Mouse (Mus musculus) testis, postnatal 10 days (tissue): Measurements from ENCODE around the gene Hnf4a.
A peak's percentile ranks its signal among the peaks of the same experiment; 100 is the strongest.

ENCODE experiments used
- DNase-seq: peaks from one replicate; pipeline ENCODE4 v3.0.0; 2021; ENCODE audit warnings: low spot score

Hnf4a gene

GRCm38 (mm10) chr2:163491351-163491750 lies 15.3 kb upstream of the Hnf4a start:
- DNase-seq = no peak

GRCm38 (mm10) chr2:163492018-163492417 lies 14.6 kb upstream of the Hnf4a start, which contains the start of gene R3hdml:
TSS of gene R3hdml (plus strand) at chr2:163492318.
- DNase-seq = no peak

DNA sequence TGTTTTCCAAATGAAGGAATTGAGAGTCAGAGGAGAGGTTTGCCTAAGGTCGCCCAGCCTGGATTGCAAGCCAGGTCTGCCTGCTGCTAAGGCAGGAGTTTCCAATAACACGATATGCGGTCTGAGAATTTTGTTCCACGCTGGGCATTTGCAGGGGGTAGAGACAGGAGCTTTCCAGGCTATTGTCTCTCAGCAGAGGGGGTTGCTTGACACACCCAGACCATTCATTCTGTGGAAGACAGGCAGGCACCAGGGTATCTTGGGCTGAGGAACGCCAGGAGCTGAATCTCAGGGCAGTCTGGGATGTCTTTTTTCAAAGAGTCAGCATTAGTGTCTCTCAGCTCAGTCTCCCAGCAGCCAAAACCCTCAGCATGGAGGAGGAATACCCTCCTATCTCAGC lies 13.6 kb upstream of the Hnf4a start:
- no peak for DNase-seq

DNA sequence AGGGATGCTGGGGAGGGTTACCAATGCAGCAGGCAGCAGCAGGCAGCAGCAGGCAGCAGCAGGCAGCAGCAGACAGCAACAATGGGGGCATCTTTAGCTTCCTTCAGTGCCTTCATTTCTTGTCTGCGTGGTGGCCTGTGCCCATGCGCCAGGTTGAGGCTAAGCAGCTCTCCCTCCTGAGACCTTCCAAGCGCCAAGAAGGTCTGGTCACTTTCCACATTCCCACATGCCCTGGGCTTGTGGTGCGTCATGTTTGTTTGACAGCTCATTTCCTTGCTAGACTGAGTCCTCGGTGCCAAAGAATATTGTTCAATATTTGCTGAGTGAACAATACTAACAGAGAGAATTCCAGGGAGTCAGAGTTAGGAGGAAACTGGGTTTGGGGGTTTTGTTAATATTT lies 12.6 kb upstream of the Hnf4a start:
- DNase-seq = no peak

GRCm38 (mm10) chr2:163494456-163494855 lies 12.2 kb upstream of the Hnf4a start:
- no peak for DNase-seq

DNA sequence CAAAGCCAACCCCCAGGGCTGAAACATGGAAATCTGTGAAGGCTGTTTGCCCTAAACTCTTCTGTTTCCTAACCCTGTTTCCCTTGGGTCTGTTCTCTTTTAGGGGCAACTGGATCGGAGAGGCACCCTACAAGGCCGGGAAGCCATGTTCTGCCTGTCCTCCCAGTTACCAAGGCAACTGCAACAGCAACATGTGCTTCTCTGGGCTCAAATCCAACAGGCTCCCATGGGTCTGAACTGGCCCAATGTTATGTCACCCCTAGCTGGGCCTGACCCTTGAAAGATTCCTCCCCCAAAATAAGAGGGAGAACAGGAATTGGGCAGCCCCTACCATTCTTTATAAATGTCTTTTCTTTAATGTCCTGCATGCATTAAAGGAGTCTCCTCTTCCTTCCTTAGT lies 4.4 kb upstream of the Hnf4a start:
- DNase-seq = no peak

DNA sequence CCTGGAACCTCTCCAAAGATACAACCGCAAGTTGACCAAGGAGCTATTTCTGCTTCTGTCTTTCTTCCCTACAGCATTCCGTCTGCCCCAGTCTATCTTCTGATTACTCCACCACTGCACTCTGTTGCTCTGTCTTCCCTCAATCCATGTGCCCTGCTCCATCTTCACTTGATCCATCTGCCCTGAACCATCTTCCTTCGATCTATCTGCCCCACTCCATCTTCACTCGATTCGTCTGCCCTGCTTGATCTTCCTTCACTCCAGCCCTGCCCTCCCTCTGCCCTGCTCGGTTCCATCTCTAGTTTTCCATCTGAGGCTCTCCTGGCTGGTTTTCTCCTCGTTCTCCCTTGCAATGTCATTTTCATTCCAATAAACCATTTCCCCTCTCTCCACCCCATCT lies 3.4 kb upstream of the Hnf4a start:
- DNase-seq = no peak

DNA sequence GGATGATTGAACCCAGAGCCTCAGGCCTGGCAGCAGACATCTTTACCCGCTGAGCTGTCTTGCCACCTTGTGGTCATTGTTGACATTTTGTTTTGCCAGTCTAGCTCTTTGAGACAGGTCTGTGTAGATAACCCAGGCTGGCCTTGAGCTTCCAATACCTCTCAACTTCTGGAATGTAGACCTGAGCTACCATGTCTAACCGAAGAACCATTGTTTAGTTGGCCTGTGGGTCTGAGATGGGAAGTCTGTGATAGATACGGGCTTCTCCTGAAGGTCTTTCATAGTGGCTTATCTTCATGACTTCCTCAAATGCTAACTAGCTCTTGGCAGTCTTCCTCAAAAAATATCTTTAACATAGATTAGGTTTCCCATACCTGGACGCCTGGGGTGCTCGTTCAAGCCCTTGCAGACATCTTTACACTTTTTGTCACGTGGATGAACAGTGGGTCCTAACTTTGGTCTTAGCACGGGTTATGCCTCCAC lies 19.2 kb downstream of the Hnf4a start:
- DNase-seq = no peak

DNA sequence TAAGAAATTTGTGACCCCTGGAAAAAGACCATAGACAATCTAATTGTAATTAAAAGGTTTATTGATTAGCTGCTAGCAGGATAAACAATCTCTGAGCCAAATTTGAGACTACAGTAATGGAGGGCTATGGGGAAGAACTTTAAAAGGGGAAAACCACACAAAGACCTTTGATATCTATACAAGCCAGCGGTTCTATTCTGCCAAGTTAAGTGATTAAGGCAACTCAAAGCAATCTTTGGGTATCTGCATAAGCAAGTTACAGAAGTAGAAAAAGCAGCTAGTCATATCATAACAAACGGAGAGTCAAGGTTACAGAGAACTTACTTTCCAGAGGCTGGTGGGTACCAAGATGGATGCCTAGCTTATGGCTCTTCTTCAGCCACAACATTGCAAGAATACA lies 20.9 kb downstream of the Hnf4a start:
- DNase-seq = no peak

- DNase-seq = no peak
Observed at GRCm38 (mm10) chr2:163530418-163530817, 23.8 kb downstream of the Hnf4a start.

DNA sequence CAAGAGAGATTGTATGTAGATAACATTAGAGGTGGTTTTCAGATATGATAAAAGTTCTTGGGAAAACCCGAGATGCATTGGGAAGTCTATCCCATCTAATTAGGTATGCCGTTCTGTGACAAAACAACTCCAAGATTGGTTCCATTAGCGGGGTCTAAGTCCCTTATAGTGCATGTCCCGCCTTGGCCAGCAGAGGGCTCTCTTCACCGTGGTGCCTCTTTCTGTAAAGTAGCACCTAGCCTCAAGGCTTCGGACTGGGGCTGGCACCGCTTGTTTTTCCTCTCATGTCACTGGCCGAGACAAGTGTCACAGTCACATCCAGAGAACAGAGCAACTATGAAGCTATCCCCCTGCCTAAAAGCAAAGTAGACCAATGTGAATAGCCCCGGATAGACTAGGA lies 25.3 kb downstream of the Hnf4a start:
- peak; percentile 93 for DNase-seq

DNA sequence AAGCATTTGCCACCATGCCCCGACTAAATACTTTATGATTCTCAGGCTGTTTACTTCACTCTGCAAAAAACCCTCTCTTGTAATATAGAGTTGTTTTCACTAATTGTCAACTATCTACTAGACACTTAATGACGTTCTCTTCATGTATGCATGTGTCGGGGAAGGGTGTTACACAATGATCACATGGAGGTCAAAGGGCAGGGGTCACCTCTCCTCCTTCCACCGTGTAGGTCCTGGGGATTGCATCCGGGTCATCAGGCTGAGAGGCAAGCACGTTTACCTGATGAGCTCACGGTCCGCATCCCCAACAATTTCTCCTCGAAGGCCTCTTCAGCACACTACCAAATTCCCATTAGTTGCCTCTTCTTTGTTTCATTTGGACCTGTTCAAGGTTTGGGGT lies 26.6 kb downstream of the Hnf4a start:
- no peak for DNase-seq

DNA sequence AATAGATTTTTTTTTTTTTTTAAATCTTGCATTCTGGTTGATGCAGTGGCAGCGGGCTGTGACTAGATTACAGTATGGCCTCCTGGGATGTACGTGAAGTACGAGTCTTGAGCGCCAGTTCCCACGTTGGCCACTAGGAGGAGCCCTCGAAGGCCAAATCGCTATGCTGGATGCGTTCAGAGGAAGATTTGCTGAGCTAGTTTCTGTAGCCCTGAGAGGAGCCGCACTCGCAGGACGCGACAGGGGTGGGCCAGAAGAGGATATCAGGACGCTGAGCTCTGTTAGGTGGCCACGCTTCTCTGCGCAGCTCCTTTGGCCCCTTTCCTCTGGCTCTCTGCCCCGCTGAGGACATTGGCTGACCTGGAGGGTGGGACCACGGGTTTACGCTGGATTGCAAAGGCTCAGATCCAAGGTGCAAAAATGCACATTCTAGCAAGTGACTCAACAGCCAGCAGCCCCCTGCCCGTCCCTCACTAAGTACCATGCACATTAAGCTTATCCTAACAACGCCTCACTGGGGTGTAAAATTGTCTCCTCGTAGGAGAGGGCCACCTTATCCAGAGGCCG lies 28.4 kb downstream of the Hnf4a start:
- peak; percentile 95 for DNase-seq

- no peak for DNase-seq
Observed at GRCm38 (mm10) chr2:163537443-163537842, 30.8 kb downstream of the Hnf4a start.

- no peak for DNase-seq
Observed at GRCm38 (mm10) chr2:163538410-163538809, 31.8 kb downstream of the Hnf4a start.

GRCm38 (mm10) chr2:163539321-163540040 lies 32.9 kb downstream of the Hnf4a start:
- DNase-seq = no peak

DNA sequence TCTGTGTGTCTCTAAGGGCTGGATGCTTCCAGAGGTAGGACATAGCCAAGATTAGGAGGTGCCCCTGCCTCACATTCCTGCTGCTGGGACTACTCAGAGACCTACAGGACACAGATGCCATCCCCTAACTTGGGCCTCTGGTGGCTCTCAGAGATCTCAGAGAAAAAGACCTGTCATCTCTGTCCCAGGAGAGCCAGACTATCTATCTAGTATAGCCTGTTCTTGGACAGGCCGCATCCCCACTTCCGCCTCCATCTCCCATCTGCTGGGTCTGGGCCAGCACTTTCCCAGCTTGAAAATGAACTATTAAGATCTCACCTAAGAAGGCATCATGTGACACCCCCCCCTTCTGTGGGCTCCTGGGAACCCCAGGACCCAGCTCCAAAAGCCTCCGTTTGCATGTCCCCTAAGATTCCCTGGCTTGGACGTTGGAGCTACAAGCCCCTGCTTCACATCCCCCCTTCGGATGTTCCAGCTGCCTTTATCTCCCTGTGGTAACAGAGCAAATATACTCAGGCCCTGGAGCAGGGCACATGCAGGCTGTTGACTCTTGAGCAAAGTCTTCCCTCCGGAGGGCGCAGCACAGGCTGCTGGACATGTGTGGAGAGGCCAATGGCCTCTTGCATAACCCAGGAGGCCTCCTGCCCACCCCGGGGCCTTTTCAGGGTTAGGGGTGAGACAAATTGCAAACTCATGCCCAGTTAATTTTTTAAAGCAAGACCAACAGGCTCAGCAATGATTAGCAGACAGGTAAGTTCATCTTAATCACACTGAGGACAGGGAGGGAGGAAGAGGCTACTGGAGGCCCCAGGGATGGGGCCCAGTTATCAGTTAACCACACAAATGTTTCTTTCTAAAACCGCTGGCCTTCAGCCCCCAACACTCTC lies 33.9 kb downstream of the Hnf4a start:
- DNase-seq = no peak

DNA sequence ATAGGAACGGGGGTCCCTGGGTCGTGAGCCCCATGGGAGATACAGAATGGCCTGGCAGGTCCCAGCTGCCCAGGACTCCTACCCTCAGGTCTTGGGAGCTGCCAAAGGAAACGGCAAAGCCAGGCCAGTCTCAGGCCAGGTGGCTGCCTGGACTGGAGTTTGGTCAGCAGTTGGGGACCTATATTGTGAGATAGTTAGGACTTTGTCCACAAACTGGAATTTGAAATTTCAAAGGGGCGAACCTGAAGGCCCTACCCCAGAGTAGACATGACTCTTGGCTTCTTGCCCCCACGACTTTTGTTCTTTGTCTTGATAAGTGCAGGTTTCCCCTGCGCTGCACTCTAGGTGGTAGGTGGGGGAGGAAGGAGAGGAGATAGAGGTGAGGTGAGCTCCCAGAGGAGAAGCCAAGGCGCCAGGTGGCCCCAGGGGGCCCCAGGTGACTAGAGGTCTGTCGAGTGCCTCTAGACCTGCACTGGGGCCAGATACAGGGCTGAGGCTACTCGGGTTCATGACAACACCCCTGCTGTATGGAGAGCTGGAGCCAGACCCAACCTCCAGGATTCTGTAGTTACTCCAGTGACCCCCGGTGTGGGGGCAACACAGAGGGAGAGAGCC lies 35.1 kb downstream of the Hnf4a start:
- DNase-seq = no peak

GRCm38 (mm10) chr2:163542674-163543073 lies 36.1 kb downstream of the Hnf4a start:
- DNase-seq = no peak

- DNase-seq = no peak
Observed at GRCm38 (mm10) chr2:163546623-163547318, 40.2 kb downstream of the Hnf4a start.

GRCm38 (mm10) chr2:163548822-163549221 lies 42.2 kb downstream of the Hnf4a start:
- DNase-seq = no peak

DNA sequence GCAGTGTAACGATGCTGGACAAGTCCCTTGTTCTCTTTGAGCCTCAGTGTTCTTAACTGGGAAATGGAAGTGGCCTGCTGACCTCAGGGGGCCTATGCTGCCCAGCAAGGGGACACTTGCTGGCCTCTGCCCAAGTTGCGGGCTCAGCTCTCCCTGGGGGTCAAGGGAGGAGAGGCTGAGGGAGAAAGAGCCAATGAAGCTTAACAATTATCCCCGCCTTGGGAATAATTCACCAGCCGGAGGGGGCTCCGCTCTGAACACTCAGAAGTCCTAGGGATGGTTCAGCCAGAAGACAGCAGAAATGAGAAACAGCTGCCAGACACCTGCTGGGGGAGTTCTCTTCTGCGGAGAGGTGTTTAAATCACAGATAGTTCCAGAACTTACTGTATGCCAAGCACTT lies 43.2 kb downstream of the Hnf4a start:
- DNase-seq = no peak
